Mouse (Mus musculus) embryonic facial prominence, embryonic 13.5 days (tissue): ENCODE data around the gene Hist1h4b. TPM values are rescaled to one million over a fixed set of nuclear protein-coding genes. Genes with fewer than 3 reads are reported as not detected.
A peak's percentile ranks its signal among the peaks of the same experiment; 100 is the strongest.
"Not testable (repeated sequence)": the region's sequence is repeated elsewhere in the genome, so short reads cannot be mapped to it uniquely, and the experiment has no call there.

Experiments
- ATAC-seq: fragments of 200-750 bp; cut with Nextera tagmentation; 2 replicates; pipeline ENCODE4 v1.8.0; 2017; ENCODE audit warnings: low read depth; ENCODE audit not compliant: insufficient number of reproducible peaks, insufficient read depth, low FRiP score, low TSS enrichment
- H3K27ac ChIP-seq: fragments of 300-500 bp; sonication (generic); 2 replicates; pipeline ENCODE4 v1.5.1; 2015; ENCODE audit warnings: moderate library complexity, mild to moderate bottlenecking, inconsistent platforms
- H3K27me3 ChIP-seq: fragments of 300-500 bp; sonication (generic); 2 replicates; pipeline ENCODE4 v1.6.1; 2015; ENCODE audit warnings: mild to moderate bottlenecking, inconsistent platforms
- H3K36me3 ChIP-seq: fragments of 300-500 bp; sonication (generic); 2 replicates; pipeline ENCODE4 v1.6.1; 2015; ENCODE audit warnings: mild to moderate bottlenecking, inconsistent platforms
- H3K4me1 ChIP-seq: fragments of 300-500 bp; sonication (generic); 2 replicates; pipeline ENCODE4 v1.6.1; 2015; ENCODE audit warnings: inconsistent platforms
- H3K4me2 ChIP-seq: fragments of 300-500 bp; sonication (generic); 2 replicates; pipeline ENCODE4 v1.6.1; 2015; ENCODE audit warnings: moderate library complexity, mild to moderate bottlenecking, inconsistent platforms
- H3K4me3 ChIP-seq: fragments of 300-500 bp; sonication (generic); 2 replicates; pipeline ENCODE4 v1.5.1; 2015; ENCODE audit warnings: mild to moderate bottlenecking, inconsistent platforms
- H3K9ac ChIP-seq: fragments of 300-500 bp; sonication (generic); 2 replicates; pipeline ENCODE4 v1.6.1; 2015; ENCODE audit warnings: mild to moderate bottlenecking, inconsistent platforms
- H3K9me3 ChIP-seq: fragments of 300-500 bp; sonication (generic); 2 replicates; pipeline ENCODE4 v1.6.1; 2016; ENCODE audit warnings: inconsistent platforms
- WGBS: fragments of 180-500 bp; shearing (Covaris S2); methylation state at CpG from one replicate; pipeline ENCODE4 v1.1.7; 2015; ENCODE audit warnings: mixed read lengths; 5-methylcytosine and 5-hydroxymethylcytosine counted together
- polyA plus RNA-seq: library from polyadenylated mRNA; unstranded; fragments of >200 nt; fragmentation: Nextera tagmentation; extraction: Ambion mirVana; gene quantifications from 2 replicates; pipeline ENCODE4 v1.2.1, GENCODE M21; 2015

Gene Hist1h4b
- polyA plus RNA-seq, 1 experiment from 2014 or later = 7.6 TPM

DNA sequence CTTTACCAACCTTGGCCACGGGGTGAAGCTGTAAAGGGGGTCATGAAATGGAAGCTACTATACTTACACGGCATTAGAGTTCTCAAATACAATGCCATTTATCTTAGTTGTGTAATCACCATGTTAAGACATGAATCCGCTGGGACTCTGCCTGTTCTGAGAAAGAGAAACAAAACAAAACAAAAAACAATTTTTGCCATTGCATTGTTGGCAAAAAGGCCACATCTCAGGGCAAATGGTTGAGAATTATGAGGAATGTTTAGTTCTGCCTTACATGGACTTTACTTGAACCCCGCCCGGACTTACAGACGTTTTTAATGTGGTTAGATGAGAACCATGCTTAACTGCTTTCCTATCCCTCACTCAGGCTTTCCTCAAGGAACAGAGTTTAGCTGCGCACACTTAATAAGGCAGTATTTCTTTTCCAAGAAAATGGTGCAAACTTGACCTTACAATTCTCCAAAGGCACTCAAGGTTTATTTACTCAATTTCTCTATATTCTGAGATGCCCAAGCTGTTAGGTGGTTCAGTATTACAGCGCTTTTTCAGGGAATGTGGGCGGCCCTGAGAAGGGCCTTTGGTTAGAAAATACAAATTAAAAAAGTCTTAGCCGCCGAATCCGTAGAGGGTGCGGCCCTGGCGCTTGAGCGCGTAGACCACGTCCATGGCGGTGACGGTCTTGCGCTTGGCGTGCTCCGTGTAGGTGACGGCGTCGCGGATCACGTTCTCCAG is 3.6 kb downstream of the Hist1h4b start:
- H3K4me1 ChIP-seq = peaks cover 21% of the 10 kb centered on the region
- H3K36me3 ChIP-seq = no peaks in the 10 kb centered on the region
- H3K27ac ChIP-seq = peak overlapping the region; percentile 95
- H3K27me3 ChIP-seq = no peaks in the 10 kb centered on the region
- peak overlapping the region; percentile 59 for H3K4me3 ChIP-seq
- H3K9ac ChIP-seq = peak overlapping the region; percentile 72
- ATAC-seq = no peak
- under 1% methylated on average over 24 of the region's 27 CpGs for WGBS
- no peaks in the 10 kb centered on the region for H3K9me3 ChIP-seq
- peak overlapping the region; percentile 92 for H3K4me2 ChIP-seq

DNA sequence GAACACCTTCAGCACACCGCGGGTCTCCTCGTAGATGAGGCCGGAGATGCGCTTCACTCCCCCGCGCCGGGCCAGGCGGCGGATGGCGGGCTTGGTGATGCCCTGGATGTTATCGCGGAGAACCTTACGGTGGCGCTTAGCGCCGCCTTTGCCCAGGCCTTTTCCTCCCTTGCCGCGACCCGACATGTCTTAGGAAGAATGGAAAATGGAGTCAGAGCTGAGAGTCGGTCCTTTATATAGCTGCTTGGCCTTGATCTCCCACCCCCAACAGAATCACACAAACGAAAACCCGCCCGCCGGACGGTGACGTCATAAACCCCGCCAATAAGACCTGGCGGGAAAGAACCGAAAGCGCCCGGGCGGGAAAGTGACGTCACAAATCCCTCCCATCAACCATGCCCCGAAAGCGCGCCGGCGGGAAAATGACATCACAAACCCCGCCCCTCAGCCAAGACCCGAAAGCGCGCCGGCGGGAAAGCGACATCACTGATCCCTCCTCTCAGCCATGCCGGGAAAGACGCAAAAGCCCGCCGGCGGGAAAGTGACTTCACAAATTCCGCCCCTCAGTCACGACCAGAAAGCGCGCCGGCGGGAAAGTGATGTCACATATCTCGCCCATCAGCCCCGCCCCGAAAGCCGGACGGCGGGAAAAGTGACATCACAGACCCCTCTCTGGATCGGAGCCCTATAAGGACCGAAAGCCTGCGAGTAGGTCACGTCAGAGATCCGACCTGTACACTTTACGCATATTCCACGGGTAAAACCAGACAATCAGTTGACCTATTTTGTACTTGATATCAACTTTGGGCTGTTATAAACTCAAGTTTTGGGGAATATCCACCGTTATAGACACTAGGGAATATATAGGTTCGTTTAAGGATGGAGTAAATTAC is 4.4 kb downstream of the Hist1h4b start, which contains the start of gene Hist1h4a:
Gene Hist1h4a, minus strand, starts transcription at position 259 of the 893 bp plus-strand sequence.
- under 1% methylated on average over 65 of the region's 72 CpGs for WGBS
- peak within 1 kb of the TSS; percentile 92 for H3K4me2 ChIP-seq
- peak within 1 kb of the TSS; percentile 72 for H3K9ac ChIP-seq
- H3K9me3 ChIP-seq = no peaks in the 10 kb centered on the region
- no peaks in the 10 kb centered on the region for H3K27me3 ChIP-seq
- H3K36me3 ChIP-seq = no peaks in the 10 kb centered on the region
- peak within 1 kb of the TSS; percentile 95 for H3K27ac ChIP-seq
- peak; percentile 70 for ATAC-seq
- peak within 1 kb of the TSS; percentile 59 for H3K4me3 ChIP-seq
- H3K4me1 ChIP-seq = peaks cover 21% of the 10 kb centered on the region

DNA sequence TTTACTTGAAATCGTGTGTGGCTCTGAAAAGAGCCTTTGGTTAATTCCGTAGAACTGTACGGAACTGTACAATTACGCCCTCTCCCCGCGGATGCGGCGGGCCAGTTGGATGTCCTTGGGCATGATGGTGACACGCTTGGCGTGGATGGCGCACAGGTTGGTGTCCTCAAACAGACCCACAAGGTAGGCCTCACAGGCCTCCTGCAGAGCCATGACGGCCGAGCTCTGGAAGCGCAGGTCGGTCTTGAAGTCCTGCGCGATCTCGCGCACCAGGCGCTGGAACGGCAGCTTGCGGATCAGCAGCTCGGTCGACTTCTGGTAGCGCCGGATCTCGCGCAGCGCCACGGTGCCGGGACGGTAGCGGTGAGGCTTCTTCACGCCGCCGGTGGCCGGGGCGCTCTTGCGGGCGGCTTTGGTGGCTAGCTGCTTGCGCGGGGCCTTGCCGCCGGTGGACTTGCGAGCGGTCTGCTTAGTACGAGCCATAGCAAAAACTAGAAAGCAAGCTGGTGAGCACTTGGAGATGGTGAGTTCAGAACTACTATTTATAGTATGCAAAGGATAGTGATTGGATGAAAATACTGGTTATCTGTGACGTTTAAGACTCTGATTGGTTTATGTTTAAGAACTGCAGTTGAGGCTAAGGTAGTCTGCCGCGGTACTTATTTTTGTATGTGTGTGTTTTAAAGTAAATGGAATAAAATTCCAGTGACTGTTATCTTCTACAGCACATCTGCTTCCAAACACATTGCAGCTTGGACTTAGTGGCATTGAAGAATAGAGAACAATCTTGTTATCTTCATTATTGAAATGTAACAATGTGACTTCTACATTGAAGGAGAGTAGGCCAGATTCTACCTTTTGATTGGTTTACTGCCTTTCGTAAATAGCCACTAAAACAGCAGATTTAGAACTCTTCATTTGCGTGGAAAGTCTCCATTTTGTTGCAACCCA is 5.3 kb downstream of the Hist1h4b start, which contains the start of gene Hist1h3a:
Gene Hist1h3a, minus strand, starts transcription at position 516 of the 951 bp plus-strand sequence.
- ATAC-seq = peak; percentile 44

DNA sequence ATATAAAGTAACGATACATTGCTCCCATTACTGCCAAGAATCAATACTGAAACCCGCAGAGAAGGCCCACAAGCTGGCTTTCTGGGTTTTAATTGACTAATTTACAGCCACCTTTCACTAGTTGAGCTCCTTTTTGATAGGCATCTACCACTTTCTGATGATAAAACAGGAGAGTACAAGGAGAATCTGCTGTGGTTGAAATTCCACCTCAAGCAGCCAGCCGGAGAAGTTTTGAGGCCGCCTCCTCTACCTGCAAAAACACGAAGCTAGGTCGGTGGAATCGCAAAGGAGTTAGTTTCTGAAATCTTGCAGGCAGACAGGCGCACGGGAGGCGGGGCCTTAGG is 6.4 kb downstream of the Hist1h4b start:
- Histone ChIP-seq H3K36me3 (no peaks in the 10 kb centered on the region), H3K9me3 (no peaks in the 10 kb centered on the region), H3K27me3 (no peaks in the 10 kb centered on the region), H3K9ac (peak overlapping the region; percentile 61), H3K4me3 (peak overlapping the region; percentile 59), H3K4me2 (peak overlapping the region; percentile 92), H3K4me1 (peaks cover 17% of the 10 kb centered on the region), H3K27ac (peak overlapping the region; percentile 95)
- no peak for ATAC-seq
- WGBS = 1% methylated on average over 10 of the region's 10 CpGs

More for the DNA sequence above, 5.3 kb downstream of the Hist1h4b start, which contains the start of gene Hist1h3a:
- Histone ChIP-seq H3K4me2 (peak within 1 kb of the TSS; percentile 92), H3K27ac (peak within 1 kb of the TSS; percentile 95), H3K9ac (peak within 1 kb of the TSS; percentile 71), H3K4me3 (peak within 1 kb of the TSS; percentile 59), H3K4me1 (peaks cover 21% of the 10 kb centered on the region)
- WGBS = under 1% methylated on average over 32 of the region's 52 CpGs
- H3K27me3 ChIP-seq, H3K9me3 ChIP-seq, H3K36me3 ChIP-seq: not testable (repeated sequence)

DNA sequence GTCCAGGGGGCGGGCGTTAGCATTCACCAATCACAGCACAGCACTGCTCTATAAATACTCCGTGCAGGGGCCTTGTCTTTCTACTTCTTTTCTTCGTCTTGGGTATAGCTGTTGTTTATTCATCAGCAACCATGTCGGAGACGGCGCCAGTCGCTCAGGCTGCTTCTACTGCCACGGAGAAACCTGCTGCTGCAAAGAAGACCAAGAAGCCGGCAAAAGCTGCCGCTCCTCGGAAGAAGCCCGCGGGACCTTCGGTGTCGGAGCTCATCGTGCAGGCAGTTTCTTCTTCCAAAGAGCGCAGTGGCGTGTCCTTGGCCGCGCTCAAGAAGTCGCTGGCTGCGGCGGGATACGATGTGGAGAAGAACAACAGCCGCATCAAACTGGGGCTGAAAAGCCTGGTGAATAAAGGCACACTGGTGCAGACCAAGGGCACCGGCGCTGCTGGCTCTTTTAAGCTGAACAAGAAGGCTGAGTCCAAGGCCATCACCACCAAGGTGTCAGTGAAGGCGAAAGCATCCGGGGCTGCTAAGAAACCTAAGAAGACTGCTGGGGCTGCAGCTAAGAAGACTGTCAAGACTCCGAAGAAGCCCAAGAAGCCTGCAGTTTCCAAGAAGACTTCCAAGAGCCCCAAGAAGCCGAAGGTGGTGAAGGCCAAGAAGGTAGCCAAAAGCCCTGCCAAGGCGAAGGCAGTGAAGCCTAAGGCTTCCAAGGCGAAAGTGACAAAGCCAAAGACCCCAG is 6.9 kb downstream of the Hist1h4b start, which contains the start of gene Hist1h1a:
Gene Hist1h1a, plus strand, starts transcription at position 81 of the 738 bp plus-strand sequence.
- Histone ChIP-seq H3K36me3 (no peaks in the 10 kb centered on the region), H3K27me3 (no peaks in the 10 kb centered on the region), H3K9ac (peak within 1 kb of the TSS; percentile 84), H3K9me3 (no peaks in the 10 kb centered on the region), H3K4me3 (peak within 1 kb of the TSS; percentile 59), H3K27ac (peak within 1 kb of the TSS; percentile 95), H3K4me2 (peak within 1 kb of the TSS; percentile 92), H3K4me1 (peaks cover 17% of the 10 kb centered on the region)
- 3% methylated on average over 34 of the region's 34 CpGs for WGBS
- peak; percentile 80 for ATAC-seq

DNA sequence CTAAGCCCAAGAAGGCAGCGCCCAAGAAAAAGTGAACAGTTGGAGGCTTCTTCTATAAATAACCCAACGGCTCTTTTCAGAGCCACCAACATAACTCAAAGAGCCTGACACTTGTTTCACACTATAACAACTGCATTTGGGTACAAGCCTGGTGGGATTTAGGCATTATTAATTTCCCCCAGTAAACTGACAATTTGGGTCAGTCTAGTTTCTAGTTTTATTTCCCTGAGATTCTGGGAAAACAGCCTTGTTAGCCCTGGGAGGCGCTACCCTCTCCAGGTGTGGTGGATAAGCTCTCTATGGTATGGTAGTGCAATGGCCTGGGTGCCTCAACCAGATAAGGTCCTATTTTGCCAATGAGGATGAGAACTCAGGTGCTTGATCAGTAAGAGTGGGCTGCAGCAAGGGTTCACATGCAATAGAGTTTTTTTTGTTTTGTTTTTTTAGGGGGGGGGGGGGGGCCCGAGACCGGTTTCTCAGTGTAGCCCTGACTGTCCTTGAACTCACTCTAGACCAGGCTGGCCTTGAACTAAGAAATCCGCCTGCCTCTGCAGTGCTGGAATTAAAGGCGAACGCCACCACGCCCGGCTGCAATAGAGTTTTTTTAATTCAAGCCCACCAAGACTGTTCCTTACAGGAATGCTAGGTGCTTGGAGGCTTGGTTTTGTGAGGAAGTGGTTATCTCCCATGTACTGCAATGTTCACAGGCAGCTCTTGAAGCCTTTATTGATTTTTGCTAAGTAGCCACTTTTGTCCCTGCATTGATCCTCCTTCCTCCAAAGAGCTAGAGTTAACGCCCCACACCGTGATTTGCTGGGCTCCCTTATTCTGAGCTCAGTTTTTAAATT is 7.7 kb downstream of the Hist1h4b start:
- peak overlapping the region; percentile 59 for H3K4me3 ChIP-seq
- peaks cover 17% of the 10 kb centered on the region for H3K4me1 ChIP-seq
- H3K9ac ChIP-seq = peak overlapping the region; percentile 84
- peak overlapping the region; percentile 92 for H3K4me2 ChIP-seq
- H3K27ac ChIP-seq = peak overlapping the region; percentile 95
- 31% methylated on average over 12 of the region's 12 CpGs for WGBS
- ATAC-seq = no peak
- H3K36me3 ChIP-seq = no peaks in the 10 kb centered on the region
- no peaks in the 10 kb centered on the region for H3K27me3 ChIP-seq
- no peaks in the 10 kb centered on the region for H3K9me3 ChIP-seq

DNA sequence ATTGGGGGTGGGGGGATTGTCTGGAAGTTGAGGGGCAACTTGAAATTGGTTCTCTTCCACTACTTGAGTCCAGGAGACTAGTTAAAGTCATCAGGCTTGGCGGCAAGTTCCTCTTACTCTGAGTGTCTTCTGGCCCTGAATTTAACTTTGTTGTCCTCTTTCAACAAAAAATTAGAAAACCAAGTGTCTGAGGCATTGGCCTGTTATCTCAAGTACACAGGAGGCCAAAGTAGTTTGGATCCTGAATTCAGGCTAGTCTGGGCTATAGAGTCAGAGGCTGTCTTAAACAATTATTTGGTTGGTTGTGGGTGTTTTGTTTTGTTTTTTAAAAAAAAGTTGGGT is 8.3 kb downstream of the Hist1h4b start:
- H3K4me2 ChIP-seq = peak overlapping the region; percentile 92; the same call in 1 of the 2 replicates
- H3K4me3 ChIP-seq = no peak overlapping the region
- no peaks in the 10 kb centered on the region for H3K9me3 ChIP-seq
- H3K9ac ChIP-seq = no peak overlapping the region
- H3K27me3 ChIP-seq = no peaks in the 10 kb centered on the region
- no peaks in the 10 kb centered on the region for H3K36me3 ChIP-seq
- no peak for ATAC-seq
- H3K4me1 ChIP-seq = peaks cover 13% of the 10 kb centered on the region
- 70% methylated on average over 1 of the region's 1 CpGs for WGBS
- 0 out of 2 replicates have a peak overlapping the region, but pooled peaks have one; percentile 5 for H3K27ac ChIP-seq

DNA sequence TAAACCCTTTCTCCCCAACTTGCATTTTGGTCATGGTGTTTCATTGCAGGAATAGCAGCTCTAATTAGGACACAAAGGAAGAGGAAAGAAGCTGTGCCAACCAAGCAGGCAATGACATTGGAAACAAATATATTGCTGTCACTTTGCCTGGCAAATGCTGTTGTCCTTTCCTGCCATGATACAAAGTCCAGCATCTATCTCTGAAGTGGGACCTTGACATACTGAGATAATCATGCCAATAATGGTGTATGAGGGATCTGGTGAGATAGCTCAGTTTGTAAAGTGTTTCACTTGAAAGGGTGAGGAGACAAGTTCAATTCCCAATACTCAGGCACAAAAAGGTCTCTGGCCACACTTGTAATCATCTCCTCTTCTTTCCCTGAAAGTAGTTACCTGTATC is 10.0 kb downstream of the Hist1h4b start:
- Histone ChIP-seq H3K9ac (no peak overlapping the region), H3K36me3 (no peaks in the 10 kb centered on the region), H3K4me1 (peaks cover 10% of the 10 kb centered on the region), H3K4me3 (no peak overlapping the region), H3K9me3 (no peaks in the 10 kb centered on the region), H3K27me3 (no peaks in the 10 kb centered on the region), H3K4me2 (no peak overlapping the region), H3K27ac (no peak overlapping the region)
- no peak for ATAC-seq

DNA sequence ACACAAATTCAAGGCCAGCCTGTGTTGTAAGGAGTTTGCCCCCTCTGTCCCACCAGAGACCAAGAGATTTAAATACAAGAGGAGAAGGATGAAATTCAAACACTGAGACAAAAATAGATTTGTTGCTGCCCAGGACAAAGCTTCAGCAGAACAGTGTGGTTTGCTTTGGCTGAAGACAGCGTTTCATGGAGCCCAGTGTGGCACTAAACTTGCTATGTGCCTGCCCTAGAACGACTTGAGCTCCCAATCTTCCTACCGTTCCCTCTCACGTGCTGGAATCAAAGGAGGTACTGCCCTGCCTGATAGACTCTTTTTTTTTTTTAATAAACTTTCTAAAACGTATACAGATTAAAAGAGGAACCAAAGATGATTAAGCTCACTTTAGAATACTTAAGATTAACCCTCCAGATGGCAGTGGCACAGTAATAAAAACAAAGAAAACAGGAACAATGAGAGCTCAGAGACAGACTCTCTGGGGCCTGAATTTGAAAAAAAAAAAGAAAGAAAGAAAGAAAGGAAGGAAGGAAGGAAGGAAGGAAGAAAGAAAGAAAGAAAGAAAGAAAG is 12.1 kb downstream of the Hist1h4b start:
- no peaks in the 10 kb centered on the region for H3K36me3 ChIP-seq
- no peak overlapping the region for H3K4me3 ChIP-seq
- 46% methylated on average over 5 of the region's 5 CpGs for WGBS
- H3K9me3 ChIP-seq = no peaks in the 10 kb centered on the region
- peaks cover 16% of the 10 kb centered on the region for H3K4me1 ChIP-seq
- H3K4me2 ChIP-seq = no peak overlapping the region
- no peak for ATAC-seq
- no peak overlapping the region for H3K27ac ChIP-seq
- no peaks in the 10 kb centered on the region for H3K27me3 ChIP-seq
- no peak overlapping the region for H3K9ac ChIP-seq

DNA sequence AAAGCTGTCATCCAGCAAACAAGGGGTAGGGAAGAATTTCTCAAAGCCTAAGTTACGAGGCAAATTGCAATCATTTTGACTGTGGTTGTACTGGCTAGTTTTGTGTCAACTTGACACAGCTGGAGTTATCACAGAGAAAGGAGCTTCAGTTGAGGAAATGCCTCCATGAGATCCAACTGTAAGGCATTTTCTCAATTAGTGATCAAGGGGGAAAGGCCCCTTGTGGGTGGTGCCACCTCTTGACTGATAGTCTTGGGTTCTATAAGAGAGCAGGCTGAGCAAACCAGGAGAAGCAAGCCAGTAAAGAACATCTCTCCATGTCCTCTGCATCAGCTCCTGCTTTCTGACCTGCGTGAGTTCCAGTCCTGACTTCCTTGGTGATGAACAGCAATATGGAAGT is 12.8 kb downstream of the Hist1h4b start, which contains the start of gene Trim38:
Gene Trim38, plus strand, starts transcription at position 301 of the 400 bp plus-strand sequence.
- not testable (repeated sequence) for H3K27ac ChIP-seq, H3K9ac ChIP-seq, H3K36me3 ChIP-seq, H3K9me3 ChIP-seq, H3K4me2 ChIP-seq, H3K4me1 ChIP-seq, ATAC-seq, H3K27me3 ChIP-seq, H3K4me3 ChIP-seq
- WGBS = 77% methylated on average over 2 of the region's 2 CpGs
